Mouse (Mus musculus): Measurements from ENCODE around the gene Hoxd3. TPM values are rescaled to one million over a fixed set of nuclear protein-coding genes. Genes with fewer than 3 reads are reported as not detected.

Gene Hoxd3
- polyA plus RNA-seq, 1 experiment from 2014 or later, result 0.39 TPM

- 11% methylated on average over 9 of the region's 9 CpGs for WGBS
- Histone ChIP-seq H3K9me3 (ENCODE audit: control insufficient read depth, low read length) (no peaks in the 10 kb centered on the region), H3K4me1 (replicated peaks; ENCODE audit: control insufficient read depth, insufficient read depth, low read length) (peaks cover 3% of the 10 kb centered on the region; the same call in 1 of the 2 replicates), H3K4me2 (ENCODE audit: low read depth, low read length) (no peak overlapping the region), H3K9ac (ENCODE audit: low read length) (no peak overlapping the region), H3K27me3 (ENCODE audit: control insufficient read depth, insufficient read depth, low read depth, low read length) (peaks cover 96% of the 10 kb centered on the region), H3K27ac (ENCODE audit: low read length) (no peak overlapping the region), H3K4me3 (ENCODE audit: low read length) (no peak overlapping the region), H3K36me3 (ENCODE audit: control insufficient read depth, insufficient read depth, low read length) (no peaks in the 10 kb centered on the region)
- ATAC-seq (ENCODE audit: low read depth), result no peak
These were observed 20.2 kb downstream of the Hoxd3 start for GRCm38 (mm10) chr2:74731799-74732512.

DNA sequence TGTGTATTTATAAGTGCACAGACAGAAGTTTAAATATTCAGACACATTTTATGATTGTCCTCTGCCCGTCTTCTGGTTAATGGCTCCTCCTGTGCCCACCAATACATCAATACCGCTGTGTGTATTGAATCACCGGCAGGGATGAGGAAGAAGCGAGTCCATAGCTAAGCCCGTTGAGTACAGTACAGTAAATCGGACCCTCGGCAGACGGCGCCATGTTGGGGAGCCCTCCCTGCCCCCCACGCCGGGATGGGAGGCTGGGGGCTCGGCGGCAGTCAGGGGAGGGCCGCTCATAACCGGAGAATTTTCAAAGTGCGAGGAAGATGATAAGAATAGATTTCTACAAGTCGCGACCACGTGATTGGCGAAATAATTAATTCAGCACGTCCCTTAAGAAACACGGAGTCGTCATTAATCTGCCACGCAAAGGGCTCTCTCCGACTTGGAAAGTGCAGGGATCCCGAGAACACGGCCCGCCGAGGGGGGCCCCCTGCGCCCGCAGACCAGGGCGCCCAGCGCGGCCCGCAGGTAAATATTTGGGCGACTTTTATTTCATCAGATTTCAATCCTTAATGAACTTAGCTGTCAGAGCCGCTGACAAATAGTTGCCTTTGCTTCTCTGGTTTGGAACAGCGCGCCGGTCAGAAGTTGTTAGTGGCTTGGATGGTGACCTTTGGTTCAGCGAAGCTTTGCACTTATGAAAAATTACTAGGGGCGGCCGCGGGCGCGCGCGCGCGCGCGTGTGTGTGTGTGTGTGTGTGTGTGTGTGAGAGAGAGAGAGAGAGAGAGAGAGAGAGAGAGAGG lies 21.0 kb downstream of the Hoxd3 start:
- Histone ChIP-seq H3K36me3 (ENCODE audit: control insufficient read depth, insufficient read depth, low read length) (no peaks in the 10 kb centered on the region), H3K4me3 (ENCODE audit: low read length) (no peak overlapping the region), H3K27me3 (ENCODE audit: control insufficient read depth, insufficient read depth, low read depth, low read length) (peaks cover 96% of the 10 kb centered on the region), H3K9me3 (ENCODE audit: control insufficient read depth, low read length) (no peaks in the 10 kb centered on the region), H3K4me1 (replicated peaks; ENCODE audit: control insufficient read depth, insufficient read depth, low read length) (peaks cover 3% of the 10 kb centered on the region; the same call in 1 of the 2 replicates), H3K4me2 (ENCODE audit: low read depth, low read length) (no peak overlapping the region), H3K27ac (ENCODE audit: low read length) (no peak overlapping the region), H3K9ac (ENCODE audit: low read length) (no peak overlapping the region)
- 1% methylated on average over 52 of the region's 52 CpGs for WGBS
- ATAC-seq (ENCODE audit: low read depth), result no peak

DNA sequence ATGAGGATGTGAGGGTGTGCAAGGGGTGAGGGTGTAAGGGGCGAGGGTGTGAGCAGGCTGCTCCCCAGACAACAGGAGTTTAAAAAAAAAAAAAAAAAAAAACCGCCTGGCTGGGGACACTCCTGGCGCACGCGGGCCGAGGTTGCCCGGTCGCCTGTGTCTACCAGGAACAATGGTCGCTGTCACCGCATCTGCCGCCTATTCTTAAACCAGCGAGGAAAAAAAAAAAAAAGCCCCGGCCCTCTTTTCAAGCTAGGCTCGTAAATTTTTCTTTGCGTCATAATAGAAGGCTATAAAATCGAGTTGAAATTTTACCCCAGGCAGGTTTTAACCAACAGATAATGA lies 21.6 kb downstream of the Hoxd3 start:
- Histone ChIP-seq H3K27ac (ENCODE audit: low read length) (no peak overlapping the region), H3K9ac (ENCODE audit: low read length) (no peak overlapping the region), H3K27me3 (ENCODE audit: control insufficient read depth, insufficient read depth, low read depth, low read length) (peaks cover 96% of the 10 kb centered on the region), H3K36me3 (ENCODE audit: control insufficient read depth, insufficient read depth, low read length) (no peaks in the 10 kb centered on the region), H3K9me3 (ENCODE audit: control insufficient read depth, low read length) (no peaks in the 10 kb centered on the region), H3K4me2 (ENCODE audit: low read depth, low read length) (no peak overlapping the region), H3K4me3 (ENCODE audit: low read length) (no peak overlapping the region), H3K4me1 (replicated peaks; ENCODE audit: control insufficient read depth, insufficient read depth, low read length) (peaks cover 3% of the 10 kb centered on the region; the same call in 1 of the 2 replicates)
- ATAC-seq (ENCODE audit: low read depth), result no peak
- 0% methylated on average over 15 of the region's 16 CpGs for WGBS

DNA sequence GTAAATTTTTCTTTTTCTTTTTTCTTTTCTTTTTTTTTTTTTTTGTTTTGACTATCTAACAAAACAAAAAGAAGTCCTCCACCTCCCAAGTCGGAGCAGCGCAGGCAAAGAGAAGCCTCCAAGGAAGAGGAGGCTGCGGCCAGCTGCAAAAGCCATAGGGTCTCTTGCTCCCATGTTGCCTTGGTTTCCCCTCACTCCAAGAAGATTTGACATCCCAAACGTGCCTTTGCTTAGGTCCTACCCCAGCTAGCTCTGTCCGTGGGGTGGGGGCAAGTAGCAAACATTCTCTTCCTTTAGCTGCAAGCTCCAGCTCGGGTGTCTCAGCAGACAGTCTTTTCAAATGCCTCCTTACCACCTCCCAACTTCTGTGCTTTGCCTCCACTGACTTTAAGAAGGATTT lies 22.0 kb downstream of the Hoxd3 start:
- no peak overlapping the region for H3K4me3 ChIP-seq (ENCODE audit: low read length)
- no peaks in the 10 kb centered on the region for H3K9me3 ChIP-seq (ENCODE audit: control insufficient read depth, low read length)
- no peak overlapping the region for H3K4me2 ChIP-seq (ENCODE audit: low read depth, low read length)
- no peak overlapping the region for H3K9ac ChIP-seq (ENCODE audit: low read length)
- ATAC-seq (ENCODE audit: low read depth), result no peak
- peaks cover 3% of the 10 kb centered on the region; the same call in 1 of the 2 replicates for H3K4me1 ChIP-seq (replicated peaks; ENCODE audit: control insufficient read depth, insufficient read depth, low read length)
- H3K27me3 ChIP-seq (ENCODE audit: control insufficient read depth, insufficient read depth, low read depth, low read length), result peaks cover 96% of the 10 kb centered on the region
- 2% methylated on average over 6 of the region's 6 CpGs for WGBS
- H3K27ac ChIP-seq (ENCODE audit: low read length), result no peak overlapping the region
- H3K36me3 ChIP-seq (ENCODE audit: control insufficient read depth, insufficient read depth, low read length), result no peaks in the 10 kb centered on the region

DNA sequence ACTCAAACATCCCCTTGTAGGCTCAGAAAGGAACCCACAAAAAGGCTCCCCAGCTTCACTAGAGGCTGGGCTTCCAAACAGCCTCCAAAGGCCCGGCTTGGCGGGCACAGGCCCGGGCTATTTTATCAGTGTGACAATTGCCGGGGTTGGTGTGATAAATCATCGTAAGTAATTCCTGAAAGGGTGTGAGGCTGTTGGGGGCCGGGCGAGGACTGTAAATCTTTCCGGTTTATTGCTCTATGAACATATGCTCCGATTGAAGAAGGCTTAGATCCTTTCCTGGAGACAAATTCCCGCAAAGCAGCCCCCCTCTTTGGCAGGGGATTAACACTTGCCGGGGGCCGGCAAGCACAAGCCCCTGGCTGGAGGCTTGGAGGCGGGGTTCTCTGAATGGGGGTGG lies 22.7 kb downstream of the Hoxd3 start:
- no peaks in the 10 kb centered on the region for H3K9me3 ChIP-seq (ENCODE audit: control insufficient read depth, low read length)
- no peak for ATAC-seq (ENCODE audit: low read depth)
- peaks cover 96% of the 10 kb centered on the region for H3K27me3 ChIP-seq (ENCODE audit: control insufficient read depth, insufficient read depth, low read depth, low read length)
- no peak overlapping the region for H3K27ac ChIP-seq (ENCODE audit: low read length)
- H3K9ac ChIP-seq (ENCODE audit: low read length), result no peak overlapping the region
- H3K4me3 ChIP-seq (ENCODE audit: low read length), result no peak overlapping the region
- H3K36me3 ChIP-seq (ENCODE audit: control insufficient read depth, insufficient read depth, low read length), result no peaks in the 10 kb centered on the region
- H3K4me2 ChIP-seq (ENCODE audit: low read depth, low read length), result no peak overlapping the region
- 2% methylated on average over 13 of the region's 13 CpGs for WGBS
- H3K4me1 ChIP-seq (replicated peaks; ENCODE audit: control insufficient read depth, insufficient read depth, low read length), result peaks cover 3% of the 10 kb centered on the region; the same call in 1 of the 2 replicates

GRCm38 (mm10) chr2:74734996-74735811 lies 23.5 kb downstream of the Hoxd3 start:
- no peaks in the 10 kb centered on the region for H3K9me3 ChIP-seq (ENCODE audit: control insufficient read depth, low read length)
- ATAC-seq (ENCODE audit: low read depth), result no peak
- WGBS, result 4% methylated on average over 27 of the region's 27 CpGs
- H3K4me2 ChIP-seq (ENCODE audit: low read depth, low read length), result no peak overlapping the region
- no peak overlapping the region for H3K9ac ChIP-seq (ENCODE audit: low read length)
- H3K27me3 ChIP-seq (ENCODE audit: control insufficient read depth, insufficient read depth, low read depth, low read length), result peaks cover 98% of the 10 kb centered on the region
- H3K4me1 ChIP-seq (replicated peaks; ENCODE audit: control insufficient read depth, insufficient read depth, low read length), result peaks cover 3% of the 10 kb centered on the region; the same call in 1 of the 2 replicates
- no peak overlapping the region for H3K4me3 ChIP-seq (ENCODE audit: low read length)
- H3K36me3 ChIP-seq (ENCODE audit: control insufficient read depth, insufficient read depth, low read length), result no peaks in the 10 kb centered on the region
- no peak overlapping the region for H3K27ac ChIP-seq (ENCODE audit: low read length)

DNA sequence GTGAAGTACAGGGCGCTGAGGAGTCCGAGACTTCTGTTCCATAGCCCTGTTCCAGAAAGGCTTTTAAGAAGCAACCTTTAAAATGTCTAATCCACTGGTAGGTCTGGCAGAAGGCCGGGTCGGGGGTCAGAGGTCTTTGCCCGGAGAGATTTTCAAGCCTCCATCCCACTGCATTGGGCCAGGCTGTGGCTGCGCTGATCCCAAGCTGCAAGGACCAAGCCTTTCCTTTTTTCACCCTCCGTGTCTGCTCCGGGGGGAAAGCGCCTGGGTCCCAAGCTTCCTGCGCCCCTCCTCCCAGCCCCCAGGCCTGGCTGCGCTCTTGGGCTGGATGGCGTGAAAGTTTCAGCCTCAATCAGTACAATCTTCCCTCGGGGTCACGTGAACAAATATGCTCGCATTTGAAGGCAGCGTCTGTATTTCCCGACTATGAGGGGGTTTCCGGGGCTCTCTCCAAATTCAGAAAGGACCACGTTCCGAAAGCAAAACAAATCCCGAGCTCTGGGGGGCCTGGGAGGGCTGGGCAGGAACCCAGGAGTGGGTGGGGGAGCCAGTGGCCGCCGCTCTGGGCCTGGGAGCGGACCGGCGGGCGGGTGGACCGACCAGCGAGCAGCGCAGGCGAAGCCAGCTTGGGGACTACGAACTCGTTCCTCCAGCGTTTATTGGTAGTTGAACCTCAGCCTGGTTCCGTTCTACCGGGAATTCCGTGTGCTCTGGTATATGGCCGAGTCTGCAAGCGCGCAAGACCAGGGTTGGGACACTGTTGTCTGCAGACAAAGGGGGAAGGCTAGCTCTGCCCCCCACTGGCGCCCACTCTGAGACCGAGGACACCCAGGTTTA lies 24.3 kb downstream of the Hoxd3 start:
- WGBS, result under 1% methylated on average over 42 of the region's 42 CpGs
- Histone ChIP-seq H3K9me3 (ENCODE audit: control insufficient read depth, low read length) (no peaks in the 10 kb centered on the region), H3K4me2 (ENCODE audit: low read depth, low read length) (peak overlapping the region; percentile 31), H3K27ac (ENCODE audit: low read length) (no peak overlapping the region), H3K27me3 (ENCODE audit: control insufficient read depth, insufficient read depth, low read depth, low read length) (peaks cover 98% of the 10 kb centered on the region), H3K9ac (ENCODE audit: low read length) (no peak overlapping the region), H3K4me3 (ENCODE audit: low read length) (peak overlapping the region; percentile 28), H3K4me1 (replicated peaks; ENCODE audit: control insufficient read depth, insufficient read depth, low read length) (peaks cover 3% of the 10 kb centered on the region; the same call in 1 of the 2 replicates), H3K36me3 (ENCODE audit: control insufficient read depth, insufficient read depth, low read length) (no peaks in the 10 kb centered on the region)
- no peak for ATAC-seq (ENCODE audit: low read depth)

DNA sequence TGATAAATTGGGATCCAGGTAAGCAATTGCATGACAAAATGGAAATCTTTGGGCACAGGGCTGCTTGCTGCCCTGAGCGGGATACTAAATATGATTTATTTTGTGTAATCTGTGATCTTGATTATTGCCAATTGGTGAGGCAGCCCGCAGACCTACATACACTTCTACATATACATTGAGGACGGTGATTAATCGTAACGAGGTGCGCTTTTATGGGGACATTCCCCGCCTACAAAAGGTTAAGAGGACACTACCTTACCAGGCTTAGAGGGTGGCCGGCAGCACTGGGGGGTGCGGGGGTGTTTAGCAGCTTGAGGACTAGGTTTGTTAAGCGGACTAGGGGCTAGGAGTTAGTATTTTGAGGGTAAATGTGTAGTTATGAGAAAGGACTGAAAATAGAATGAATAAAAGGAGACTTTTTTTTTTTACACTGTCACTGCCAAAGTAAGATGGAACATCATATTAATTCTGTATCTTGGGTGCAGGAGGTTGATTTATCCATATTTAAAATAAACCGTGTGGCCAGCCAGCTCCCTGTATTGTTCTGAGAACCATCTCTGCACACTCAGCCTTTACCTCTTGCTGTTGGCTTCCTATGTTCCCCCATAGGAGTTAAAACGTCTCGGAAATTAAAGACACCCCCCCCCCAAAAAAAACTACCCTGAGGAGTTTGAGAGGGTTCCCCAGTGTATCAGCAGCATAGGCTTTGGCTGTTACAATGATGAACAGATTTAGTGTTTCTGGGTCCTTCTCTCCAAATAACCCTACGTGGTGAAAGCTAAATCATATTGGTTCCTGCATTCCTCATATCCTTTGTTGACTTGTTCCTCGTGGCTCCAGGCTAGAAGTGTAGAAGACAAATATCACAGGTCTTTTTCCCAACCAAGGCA lies 25.2 kb downstream of the Hoxd3 start:
- H3K9me3 ChIP-seq (ENCODE audit: control insufficient read depth, low read length), result no peaks in the 10 kb centered on the region
- peaks cover 3% of the 10 kb centered on the region; the same call in 1 of the 2 replicates for H3K4me1 ChIP-seq (replicated peaks; ENCODE audit: control insufficient read depth, insufficient read depth, low read length)
- WGBS, result 2% methylated on average over 15 of the region's 15 CpGs
- H3K4me2 ChIP-seq (ENCODE audit: low read depth, low read length), result no peak overlapping the region
- no peak overlapping the region for H3K27ac ChIP-seq (ENCODE audit: low read length)
- no peaks in the 10 kb centered on the region for H3K36me3 ChIP-seq (ENCODE audit: control insufficient read depth, insufficient read depth, low read length)
- ATAC-seq (ENCODE audit: low read depth), result no peak
- H3K9ac ChIP-seq (ENCODE audit: low read length), result no peak overlapping the region
- peaks cover 99% of the 10 kb centered on the region for H3K27me3 ChIP-seq (ENCODE audit: control insufficient read depth, insufficient read depth, low read depth, low read length)
- no peak overlapping the region for H3K4me3 ChIP-seq (ENCODE audit: low read length)
